Mouse (Mus musculus): ENCODE measurements around the gene Nr1h4. TPM values are rescaled to one million over a fixed set of nuclear protein-coding genes. Genes with fewer than 3 reads are reported as not detected.

Gene Nr1h4
- polyA plus RNA-seq, 1 experiment: 0.19 TPM

DNA sequence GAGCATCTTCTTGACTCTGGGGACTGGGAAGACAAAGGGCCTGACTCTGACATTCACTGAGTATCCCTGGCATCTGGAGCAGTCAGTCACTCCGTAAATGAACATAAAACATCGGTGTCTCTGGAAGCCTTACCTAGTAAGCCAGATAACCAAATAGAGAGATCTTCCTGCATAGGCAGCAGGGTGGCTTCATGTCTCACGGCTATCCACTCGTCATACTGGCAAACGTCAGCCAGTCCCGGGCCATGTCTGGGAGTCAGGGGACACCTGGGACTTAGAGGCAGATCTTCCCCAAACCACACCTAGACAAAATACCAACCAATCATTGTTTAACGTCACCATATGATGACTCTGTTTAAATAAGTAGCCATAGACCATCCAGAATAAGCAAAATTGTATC lies 102.6 kb downstream of the Nr1h4 start:
- no peak for DNase-seq
- no peaks in the 10 kb centered on the region for H3K4me1 ChIP-seq (ENCODE audit: control insufficient read depth, insufficient read depth, low read length)
- TF ChIP-seq POLR2A (IDR thresholded peaks at IDR 0.05; ENCODE audit: borderline replicate concordance, extremely low read depth, low read depth, low read length) (no peak), CTCF (IDR thresholded peaks at IDR 0.05; ENCODE audit: insufficient read depth, low read length) (no peak)
- WGBS: 92% methylated on average over 7 of the region's 7 CpGs
- H3K4me3 ChIP-seq (replicated peaks; ENCODE audit: extremely low read depth, low read depth, low read length): no peak overlapping the region

DNA sequence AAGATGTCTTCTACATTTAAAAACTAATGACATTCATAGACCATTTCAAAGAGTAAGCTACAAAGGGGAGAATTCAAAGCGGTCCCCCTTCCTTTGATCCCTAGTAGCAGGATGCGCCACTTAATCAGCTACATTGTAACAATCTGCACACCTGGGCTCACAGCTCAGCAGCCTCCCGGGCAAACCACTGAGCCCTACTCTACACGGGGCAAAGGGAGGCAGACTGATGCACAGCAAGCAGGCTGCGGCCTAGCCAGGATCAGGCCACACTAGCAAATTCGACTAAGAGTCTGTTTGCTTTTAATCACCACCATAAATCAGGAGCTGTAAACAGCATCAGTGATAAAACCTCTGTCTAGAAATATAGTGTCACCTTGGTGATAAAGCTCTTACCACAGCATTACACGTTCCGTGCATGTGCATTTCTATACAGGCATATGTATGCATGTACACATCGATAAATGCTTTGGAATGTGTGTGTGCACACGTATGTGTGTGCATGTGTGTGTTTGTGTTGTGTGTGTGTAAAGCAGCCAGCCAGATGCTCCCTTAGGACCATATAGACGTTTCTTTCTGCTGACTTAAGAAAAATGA lies 108.5 kb downstream of the Nr1h4 start:
- TF ChIP-seq POLR2A (IDR thresholded peaks at IDR 0.05; ENCODE audit: borderline replicate concordance, extremely low read depth, low read depth, low read length) (no peak), CTCF (IDR thresholded peaks at IDR 0.05; ENCODE audit: insufficient read depth, low read length) (no peak)
- WGBS: 88% methylated on average over 11 of the region's 11 CpGs
- Histone ChIP-seq H3K4me1 (ENCODE audit: control insufficient read depth, insufficient read depth, low read length) (no peaks in the 10 kb centered on the region), H3K4me3 (replicated peaks; ENCODE audit: extremely low read depth, low read depth, low read length) (no peak overlapping the region)
- DNase-seq: no peak

GRCm38 (mm10) chr10:89424217-89424616 lies 109.2 kb downstream of the Nr1h4 start:
- Histone ChIP-seq H3K4me1 (ENCODE audit: control insufficient read depth, insufficient read depth, low read length) (no peaks in the 10 kb centered on the region), H3K4me3 (replicated peaks; ENCODE audit: extremely low read depth, low read depth, low read length) (no peak overlapping the region)
- no peak for DNase-seq
- TF ChIP-seq POLR2A (IDR thresholded peaks at IDR 0.05; ENCODE audit: borderline replicate concordance, extremely low read depth, low read depth, low read length) (no peak), CTCF (IDR thresholded peaks at IDR 0.05; ENCODE audit: insufficient read depth, low read length) (no peak)
- 90% methylated on average over 9 of the region's 9 CpGs for WGBS

DNA sequence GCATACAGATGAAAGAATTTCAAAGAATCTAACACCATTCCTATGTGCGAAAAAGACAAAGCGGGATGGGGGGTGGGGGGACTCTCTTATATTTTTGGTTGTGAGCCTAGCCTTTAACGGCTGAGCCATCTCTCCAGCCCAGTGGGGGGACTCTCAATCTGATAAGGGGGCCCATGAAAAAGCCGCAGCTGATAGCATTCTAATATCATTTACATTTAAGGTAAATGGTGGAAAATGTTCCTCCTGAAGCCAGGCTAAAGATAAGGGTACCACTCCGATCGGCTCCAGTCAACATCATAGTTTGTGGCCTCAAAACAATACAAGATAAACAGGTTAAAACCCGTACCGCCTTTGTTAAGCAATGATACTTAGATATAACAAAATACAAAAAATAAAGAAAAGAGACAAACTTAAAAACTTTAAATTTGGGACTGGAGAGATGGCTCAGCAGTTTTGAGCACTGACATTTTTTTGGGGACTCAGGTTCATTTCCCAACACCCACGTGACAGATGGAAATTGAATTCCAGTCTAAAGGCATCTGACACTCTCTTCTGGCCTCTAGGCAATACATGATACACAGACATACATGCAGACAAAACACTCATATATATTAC lies 110.1 kb downstream of the Nr1h4 start:
- TF ChIP-seq CTCF (IDR thresholded peaks at IDR 0.05; ENCODE audit: insufficient read depth, low read length): no peak
- no peak for TF ChIP-seq POLR2A (IDR thresholded peaks at IDR 0.05; ENCODE audit: borderline replicate concordance, extremely low read depth, low read depth, low read length)
- Histone ChIP-seq H3K4me1 (ENCODE audit: control insufficient read depth, insufficient read depth, low read length) (no peaks in the 10 kb centered on the region), H3K4me3 (replicated peaks; ENCODE audit: extremely low read depth, low read depth, low read length) (no peak overlapping the region)
- WGBS: 94% methylated on average over 9 of the region's 9 CpGs
- DNase-seq: no peak

GRCm38 (mm10) chr10:89422504-89423158 lies 110.8 kb downstream of the Nr1h4 start:
- no peak for DNase-seq
- TF ChIP-seq CTCF (IDR thresholded peaks at IDR 0.05; ENCODE audit: insufficient read depth, low read length): no peak
- no peak for TF ChIP-seq POLR2A (IDR thresholded peaks at IDR 0.05; ENCODE audit: borderline replicate concordance, extremely low read depth, low read depth, low read length)
- Histone ChIP-seq H3K4me1 (ENCODE audit: control insufficient read depth, insufficient read depth, low read length) (no peaks in the 10 kb centered on the region), H3K4me3 (replicated peaks; ENCODE audit: extremely low read depth, low read depth, low read length) (no peak overlapping the region)
- WGBS: 88% methylated on average over 8 of the region's 8 CpGs

GRCm38 (mm10) chr10:89417966-89418365 lies 115.4 kb downstream of the Nr1h4 start:
- 90% methylated on average over 2 of the region's 2 CpGs for WGBS
- DNase-seq: no peak
- Histone ChIP-seq H3K4me3 (replicated peaks; ENCODE audit: extremely low read depth, low read depth, low read length) (no peak overlapping the region), H3K4me1 (ENCODE audit: control insufficient read depth, insufficient read depth, low read length) (no peaks in the 10 kb centered on the region)
- TF ChIP-seq CTCF (IDR thresholded peaks at IDR 0.05; ENCODE audit: insufficient read depth, low read length) (no peak), POLR2A (IDR thresholded peaks at IDR 0.05; ENCODE audit: borderline replicate concordance, extremely low read depth, low read depth, low read length) (no peak)

GRCm38 (mm10) chr10:89415478-89415877 lies 117.9 kb downstream of the Nr1h4 start:
- WGBS: 78% methylated on average over 3 of the region's 3 CpGs
- TF ChIP-seq POLR2A (IDR thresholded peaks at IDR 0.05; ENCODE audit: borderline replicate concordance, extremely low read depth, low read depth, low read length) (no peak), CTCF (IDR thresholded peaks at IDR 0.05; ENCODE audit: insufficient read depth, low read length) (no peak)

DNA sequence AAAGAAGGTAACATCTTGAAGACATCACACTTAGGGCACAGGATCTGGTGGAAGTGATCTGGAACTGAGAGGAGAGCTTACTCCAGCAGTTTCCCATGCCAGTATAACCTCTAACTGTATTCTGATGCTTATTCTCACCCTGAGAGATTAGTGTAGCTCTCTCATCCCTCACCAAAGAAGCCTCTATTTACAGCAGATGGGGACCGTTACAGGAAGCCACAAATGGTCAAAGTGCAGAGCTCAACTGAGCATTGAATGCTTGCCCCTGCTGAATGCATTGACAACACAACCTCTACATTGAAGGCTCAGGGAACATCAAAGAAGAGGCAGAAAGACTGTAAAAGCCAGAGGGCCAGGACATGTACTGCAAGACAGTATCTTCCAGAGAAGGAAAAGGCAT lies 125.8 kb downstream of the Nr1h4 start:
- 54% methylated on average over 1 of the region's 1 CpGs for WGBS
- TF ChIP-seq CTCF (IDR thresholded peaks at IDR 0.05; ENCODE audit: insufficient read depth, low read length): no peak
- TF ChIP-seq POLR2A (IDR thresholded peaks at IDR 0.05; ENCODE audit: borderline replicate concordance, extremely low read depth, low read depth, low read length): no peak
- no peak for DNase-seq
- H3K4me3 ChIP-seq (replicated peaks; ENCODE audit: extremely low read depth, low read depth, low read length): no peak overlapping the region
- no peaks in the 10 kb centered on the region for H3K4me1 ChIP-seq (ENCODE audit: control insufficient read depth, insufficient read depth, low read length)

More at GRCm38 (mm10) chr10:89415478-89415877, 117.9 kb downstream of the Nr1h4 start:
- H3K4me3 ChIP-seq (replicated peaks; ENCODE audit: extremely low read depth, low read depth, low read length): no peak overlapping the region
- DNase-seq: no peak
- H3K4me1 ChIP-seq (ENCODE audit: control insufficient read depth, insufficient read depth, low read length): no peaks in the 10 kb centered on the region

DNA sequence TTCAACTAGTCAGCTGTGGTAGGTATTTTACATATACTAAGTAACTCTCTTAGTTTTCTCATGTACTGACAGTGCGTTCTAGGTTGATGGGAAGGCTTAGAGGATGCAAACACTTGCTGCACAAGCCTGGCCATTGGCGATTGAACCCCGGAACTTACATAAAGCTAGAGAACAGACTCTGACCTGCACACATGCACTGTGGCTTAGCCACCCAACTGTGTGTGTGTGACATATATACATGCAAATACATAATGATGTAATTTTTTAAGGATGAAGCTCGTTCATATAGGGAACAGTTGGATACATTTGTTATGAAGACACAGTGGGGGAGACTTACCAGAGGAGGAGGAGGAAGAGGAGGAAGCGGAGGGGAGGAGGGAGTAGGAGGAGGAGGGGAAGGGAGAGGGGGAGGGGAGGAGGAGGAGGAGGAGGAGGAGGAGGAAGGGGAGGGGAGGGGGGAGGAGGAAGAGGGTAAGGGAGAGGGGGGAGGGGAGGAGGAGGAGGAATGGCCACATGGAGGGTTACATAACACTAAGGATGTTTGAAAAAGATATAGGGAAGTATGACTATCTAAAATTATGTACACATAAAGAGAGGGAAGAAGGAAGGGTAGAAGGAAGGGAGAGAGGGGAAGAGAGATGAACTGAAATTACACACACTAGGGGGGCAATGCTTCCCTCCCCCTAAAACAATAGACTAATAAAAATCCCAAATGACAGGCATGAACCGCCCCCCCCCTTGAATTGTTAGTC lies 126.5 kb downstream of the Nr1h4 start:
- no peak for DNase-seq
- TF ChIP-seq POLR2A (IDR thresholded peaks at IDR 0.05; ENCODE audit: borderline replicate concordance, extremely low read depth, low read depth, low read length) (no peak), CTCF (IDR thresholded peaks at IDR 0.05; ENCODE audit: insufficient read depth, low read length) (no peak)
- Histone ChIP-seq H3K4me3 (replicated peaks; ENCODE audit: extremely low read depth, low read depth, low read length) (no peak overlapping the region), H3K4me1 (ENCODE audit: control insufficient read depth, insufficient read depth, low read length) (no peaks in the 10 kb centered on the region)
- 73% methylated on average over 5 of the region's 6 CpGs for WGBS

Data from lung, adult 2 months (tissue).